Mouse (Mus musculus) forebrain, embryonic 16.5 days (tissue): ENCODE measurements around the gene Rabep2. TPM values are rescaled to one million over a fixed set of nuclear protein-coding genes. Genes with fewer than 3 reads are reported as not detected.

Experiments
- ATAC-seq: fragments of 200-750 bp; cut with Nextera tagmentation; 2 replicates; pipeline ENCODE4 v1.8.0; 2017; ENCODE audit warnings: mild to moderate bottlenecking, moderate library complexity
- H3K27ac ChIP-seq: fragments of 300-500 bp; sonication (generic); 2 replicates; pipeline ENCODE4 v1.5.1; 2014; ENCODE audit warnings: low read length, control low read depth
- H3K27me3 ChIP-seq: fragments of 300-500 bp; sonication (generic); replicated peaks from 2 replicates; pipeline ENCODE4 v1.6.1; 2014; ENCODE audit warnings: low read length; ENCODE audit not compliant: control insufficient read depth, insufficient read depth
- H3K36me3 ChIP-seq: fragments of 300-500 bp; sonication (generic); 2 replicates; pipeline ENCODE4 v1.6.1; 2014; ENCODE audit not compliant: control insufficient read depth, insufficient read depth
- H3K4me1 ChIP-seq: fragments of 300-500 bp; sonication (generic); replicated peaks from 2 replicates; pipeline ENCODE4 v1.6.1; 2014; ENCODE audit warnings: low read length; ENCODE audit not compliant: control insufficient read depth, insufficient read depth
- H3K4me2 ChIP-seq: fragments of 300-500 bp; sonication (generic); 2 replicates; pipeline ENCODE4 v1.6.1; 2014; ENCODE audit warnings: mild to moderate bottlenecking, low read length, control low read depth
- H3K4me3 ChIP-seq: fragments of 300-500 bp; sonication (generic); replicated peaks from 2 replicates; pipeline ENCODE4 v1.5.1; 2014; ENCODE audit warnings: mild to moderate bottlenecking, low read length, control low read depth
- H3K9ac ChIP-seq: fragments of 300-500 bp; sonication (generic); replicated peaks from 2 replicates; pipeline ENCODE4 v1.6.1; 2014; ENCODE audit warnings: low read depth, low read length, control low read depth
- H3K9me3 ChIP-seq: fragments of 300-500 bp; sonication (generic); 2 replicates; pipeline ENCODE4 v1.6.1; 2016; ENCODE audit warnings: low read length; ENCODE audit not compliant: control insufficient read depth
- WGBS: fragments of 180-500 bp; shearing (Covaris S2); extraction: QIAGEN DNeasy Blood & Tissue Kit; methylation state at CpG from one replicate; pipeline ENCODE4 v1.1.7; 2014; 5-methylcytosine and 5-hydroxymethylcytosine counted together
- polyA plus RNA-seq: library from polyadenylated mRNA; unstranded; fragments of >200 nt; fragmentation: Nextera tagmentation; extraction: Ambion mirVana; gene quantifications from 2 replicates; pipeline ENCODE4 v1.2.1, GENCODE M21; 2015

The Rabep2 gene
- polyA plus RNA-seq, 1 experiment from 2014 or later = 26.5 TPM

DNA sequence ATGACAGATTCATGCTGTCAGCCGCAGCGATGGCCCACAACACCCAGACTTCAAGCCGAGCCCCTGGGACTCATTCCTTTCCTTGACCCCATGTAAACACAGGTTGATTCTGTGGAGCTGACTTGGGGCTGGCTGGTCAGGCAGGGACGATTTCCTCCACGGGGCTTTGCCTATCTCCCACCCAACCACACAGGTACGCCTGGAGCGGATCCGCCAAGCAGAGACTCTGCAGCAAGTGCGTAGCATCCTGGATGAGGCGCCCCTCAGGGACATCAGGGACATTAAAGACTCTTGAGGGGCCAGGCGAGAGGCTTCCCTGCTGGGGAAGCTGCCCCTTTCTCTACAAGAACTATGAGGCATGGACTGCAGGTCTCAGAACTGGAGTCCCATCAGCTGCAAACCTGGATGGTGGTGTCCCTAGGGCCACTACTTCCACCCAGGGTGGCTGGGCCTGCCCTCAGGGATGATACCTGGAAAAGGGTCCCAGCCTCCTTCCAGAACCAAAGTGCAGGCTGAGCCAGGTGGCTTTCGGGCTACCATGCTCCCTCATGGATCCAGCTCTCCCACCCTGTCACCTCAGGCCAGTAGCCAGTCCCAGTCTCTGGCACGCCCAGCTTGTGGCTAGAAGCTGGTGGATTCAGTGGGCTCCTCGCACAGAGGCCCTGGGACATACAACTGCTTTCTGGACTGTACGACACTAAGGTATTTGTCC, 16.7 kb downstream of the Rabep2 start:
- Histone ChIP-seq H3K36me3 (peaks cover 12% of the 10 kb centered on the region), H3K9me3 (no peaks in the 10 kb centered on the region), H3K4me1 (no peaks in the 10 kb centered on the region), H3K4me3 (no peak overlapping the region), H3K9ac (no peak overlapping the region), H3K4me2 (no peak overlapping the region), H3K27ac (no peak overlapping the region), H3K27me3 (no peaks in the 10 kb centered on the region)
- ATAC-seq = no peak
- 95% methylated on average over 15 of the region's 15 CpGs for WGBS

DNA sequence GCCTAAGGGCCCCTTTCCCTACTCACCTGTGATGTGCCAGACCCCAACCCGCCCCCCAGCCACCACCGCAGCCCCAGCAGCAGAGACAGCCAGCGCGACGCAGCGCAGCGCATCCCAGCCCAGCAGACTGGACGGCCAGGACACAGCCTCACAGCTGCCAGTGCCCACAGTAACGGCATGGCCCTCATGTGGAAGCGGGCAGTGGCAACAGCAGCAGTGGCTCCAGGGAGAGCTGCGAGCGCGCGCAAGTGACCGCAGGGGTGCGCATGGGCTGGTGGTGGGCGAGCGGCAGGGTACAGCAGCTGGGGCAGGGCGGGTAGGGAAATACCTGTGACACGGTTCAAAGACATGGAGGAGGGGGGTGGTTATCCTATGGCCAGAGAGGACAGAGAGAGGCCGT, 17.7 kb downstream of the Rabep2 start:
- no peak overlapping the region for H3K4me2 ChIP-seq
- H3K27me3 ChIP-seq = no peaks in the 10 kb centered on the region
- no peak overlapping the region for H3K27ac ChIP-seq
- no peak for ATAC-seq
- WGBS = 91% methylated on average over 21 of the region's 21 CpGs
- H3K4me3 ChIP-seq = no peak overlapping the region
- H3K4me1 ChIP-seq = no peaks in the 10 kb centered on the region
- H3K36me3 ChIP-seq = peaks cover 12% of the 10 kb centered on the region
- H3K9me3 ChIP-seq = no peaks in the 10 kb centered on the region
- no peak overlapping the region for H3K9ac ChIP-seq

DNA sequence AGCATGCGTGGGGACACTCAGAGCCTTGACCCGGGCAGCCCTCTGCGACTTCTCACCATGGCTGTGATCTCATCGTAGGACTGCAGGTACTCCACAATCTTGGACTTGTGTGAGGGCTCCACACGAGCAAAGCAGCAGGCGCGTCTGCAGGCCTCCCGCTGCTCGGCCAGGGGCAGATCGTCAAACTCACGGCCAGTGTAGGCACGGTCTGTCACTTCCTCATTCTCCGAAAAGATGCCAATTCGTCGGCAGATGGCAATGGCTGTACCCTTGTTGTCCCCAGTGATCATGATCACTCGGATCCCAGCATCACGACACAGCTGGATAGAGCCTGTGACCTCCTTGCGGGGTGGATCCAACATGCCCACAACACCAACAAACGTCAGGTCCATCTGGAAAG, 19.9 kb downstream of the Rabep2 start:
- Histone ChIP-seq H3K27me3 (no peaks in the 10 kb centered on the region), H3K9ac (no peak overlapping the region), H3K4me2 (no peak overlapping the region), H3K36me3 (peaks cover 9% of the 10 kb centered on the region), H3K4me3 (no peak overlapping the region), H3K4me1 (no peaks in the 10 kb centered on the region), H3K9me3 (no peaks in the 10 kb centered on the region), H3K27ac (no peak overlapping the region)
- 89% methylated on average over 19 of the region's 19 CpGs for WGBS
- ATAC-seq = no peak

DNA sequence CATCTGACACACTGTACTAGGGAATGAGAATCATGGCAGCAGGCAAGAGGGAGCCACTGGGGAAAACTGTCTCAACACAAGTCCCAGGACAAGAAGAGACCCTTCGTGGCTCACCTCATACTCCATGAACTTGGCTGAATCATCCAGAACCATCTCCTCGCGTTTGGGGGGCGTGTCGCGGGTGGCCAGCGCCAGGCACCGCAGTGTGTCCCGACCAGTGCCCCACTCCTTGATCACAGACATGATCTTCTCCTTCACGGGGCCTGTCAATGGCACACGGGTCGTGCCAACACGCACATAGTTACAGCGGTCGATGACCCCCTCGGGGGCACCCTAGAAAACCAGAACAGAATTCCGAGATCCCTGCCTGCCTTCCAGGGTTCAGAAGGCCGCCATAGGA, 21.4 kb downstream of the Rabep2 start:
- 93% methylated on average over 18 of the region's 18 CpGs for WGBS
- no peak for ATAC-seq
- H3K9ac ChIP-seq = no peak overlapping the region
- no peak overlapping the region for H3K27ac ChIP-seq
- H3K4me3 ChIP-seq = no peak overlapping the region
- H3K36me3 ChIP-seq = peaks cover 3% of the 10 kb centered on the region; the same call in 1 of the 2 replicates
- H3K4me2 ChIP-seq = no peak overlapping the region
- no peaks in the 10 kb centered on the region for H3K4me1 ChIP-seq
- no peaks in the 10 kb centered on the region for H3K9me3 ChIP-seq
- no peaks in the 10 kb centered on the region for H3K27me3 ChIP-seq

DNA sequence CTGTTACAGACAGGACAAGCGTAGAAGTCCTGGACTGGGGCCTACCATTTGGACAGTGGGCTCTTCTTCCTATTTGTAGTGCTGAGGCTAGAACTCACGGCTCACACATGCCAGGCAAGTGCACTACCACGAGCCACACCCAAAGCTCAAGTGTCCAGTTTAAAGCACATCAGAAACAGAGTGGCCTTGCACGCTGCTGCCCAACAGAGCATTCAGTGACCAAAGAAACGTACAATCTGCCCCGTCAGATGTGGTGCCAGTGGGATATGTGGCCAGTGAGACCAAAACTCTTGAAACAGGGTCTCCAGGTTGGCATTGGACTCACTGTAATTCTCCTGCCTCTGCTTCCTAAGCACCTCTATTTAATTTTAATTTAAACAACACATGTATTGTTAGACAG, 22.1 kb downstream of the Rabep2 start:
- H3K4me1 ChIP-seq = no peaks in the 10 kb centered on the region
- H3K27me3 ChIP-seq = no peaks in the 10 kb centered on the region
- no peaks in the 10 kb centered on the region for H3K9me3 ChIP-seq
- H3K4me2 ChIP-seq = no peak overlapping the region
- peaks cover 2% of the 10 kb centered on the region; the same call in 1 of the 2 replicates for H3K36me3 ChIP-seq
- 91% methylated on average over 6 of the region's 6 CpGs for WGBS
- no peak overlapping the region for H3K27ac ChIP-seq
- ATAC-seq = no peak
- no peak overlapping the region for H3K9ac ChIP-seq
- H3K4me3 ChIP-seq = no peak overlapping the region

DNA sequence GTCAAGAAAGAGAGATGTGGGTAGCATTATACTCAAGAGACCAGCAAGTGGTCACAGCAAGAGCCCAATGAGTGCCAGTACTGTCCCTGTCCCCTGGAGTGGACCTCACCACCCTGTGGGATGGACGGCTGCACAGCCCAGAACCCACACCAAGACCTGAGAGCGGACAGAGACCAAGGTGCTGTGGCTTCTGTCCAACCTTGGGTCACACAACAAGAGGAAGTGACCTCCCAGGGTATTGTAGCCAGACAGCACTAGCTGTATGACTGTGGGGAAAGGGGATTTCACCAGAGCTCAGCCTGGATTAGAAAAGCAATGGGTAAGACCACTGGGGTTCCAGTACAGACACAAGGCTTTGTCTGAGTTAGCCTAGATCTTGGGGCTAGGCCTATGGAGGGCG, 23.7 kb downstream of the Rabep2 start:
- Histone ChIP-seq H3K9ac (no peak overlapping the region), H3K36me3 (no peaks in the 10 kb centered on the region), H3K4me3 (no peak overlapping the region), H3K4me2 (no peak overlapping the region), H3K27ac (no peak overlapping the region), H3K27me3 (no peaks in the 10 kb centered on the region), H3K9me3 (no peaks in the 10 kb centered on the region), H3K4me1 (no peaks in the 10 kb centered on the region)
- WGBS = 90% methylated on average over 3 of the region's 3 CpGs
- ATAC-seq = no peak

DNA sequence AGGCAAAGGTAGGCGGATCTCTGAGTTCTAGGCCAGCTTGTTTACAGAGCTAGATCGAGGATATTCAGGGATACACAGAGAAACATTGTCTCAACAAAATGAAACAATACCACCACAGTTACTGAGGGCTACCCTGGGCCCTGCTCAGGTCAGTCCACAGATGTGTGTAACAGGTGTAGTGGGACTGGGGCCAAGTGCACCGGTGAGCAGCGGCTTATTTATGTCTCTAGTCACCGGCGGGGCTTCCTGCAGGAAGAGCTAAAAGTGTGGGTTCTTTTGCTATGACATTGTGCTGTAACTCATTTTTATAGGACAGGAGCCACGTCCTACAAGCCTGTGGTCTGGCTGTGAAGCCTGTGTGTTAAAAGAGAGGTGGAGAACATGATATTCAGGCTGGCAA, 25.3 kb downstream of the Rabep2 start:
- Histone ChIP-seq H3K4me2 (no peak overlapping the region), H3K27me3 (no peaks in the 10 kb centered on the region), H3K9ac (no peak overlapping the region), H3K9me3 (no peaks in the 10 kb centered on the region), H3K4me1 (no peaks in the 10 kb centered on the region), H3K4me3 (no peak overlapping the region), H3K36me3 (no peaks in the 10 kb centered on the region), H3K27ac (no peak overlapping the region)
- no peak for ATAC-seq
- 78% methylated on average over 7 of the region's 7 CpGs for WGBS

DNA sequence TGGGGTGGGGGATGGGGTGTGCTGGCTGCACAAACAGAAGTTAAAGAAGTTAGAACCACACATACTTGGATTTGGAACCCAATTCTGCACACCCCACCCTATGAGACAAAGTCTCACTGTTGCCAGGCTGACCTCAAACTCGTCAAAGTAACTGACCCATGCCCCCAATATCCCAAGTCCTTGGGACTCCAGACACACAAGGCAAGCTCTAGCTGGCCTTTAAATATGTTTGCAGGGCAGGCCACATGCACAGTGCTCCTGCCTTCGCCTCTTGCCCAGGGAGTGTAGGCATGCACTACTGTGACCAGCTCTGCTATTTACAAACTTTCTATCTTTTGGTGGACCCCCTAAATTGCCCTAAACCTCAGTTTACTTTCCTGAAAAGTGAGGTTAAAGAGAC, 26.7 kb downstream of the Rabep2 start:
- Histone ChIP-seq H3K27me3 (no peaks in the 10 kb centered on the region), H3K9me3 (no peaks in the 10 kb centered on the region), H3K4me1 (no peaks in the 10 kb centered on the region), H3K36me3 (no peaks in the 10 kb centered on the region), H3K4me3 (no peak overlapping the region), H3K9ac (no peak overlapping the region), H3K27ac (no peak overlapping the region), H3K4me2 (no peak overlapping the region)
- ATAC-seq = no peak
- WGBS = 82% methylated on average over 2 of the region's 2 CpGs

DNA sequence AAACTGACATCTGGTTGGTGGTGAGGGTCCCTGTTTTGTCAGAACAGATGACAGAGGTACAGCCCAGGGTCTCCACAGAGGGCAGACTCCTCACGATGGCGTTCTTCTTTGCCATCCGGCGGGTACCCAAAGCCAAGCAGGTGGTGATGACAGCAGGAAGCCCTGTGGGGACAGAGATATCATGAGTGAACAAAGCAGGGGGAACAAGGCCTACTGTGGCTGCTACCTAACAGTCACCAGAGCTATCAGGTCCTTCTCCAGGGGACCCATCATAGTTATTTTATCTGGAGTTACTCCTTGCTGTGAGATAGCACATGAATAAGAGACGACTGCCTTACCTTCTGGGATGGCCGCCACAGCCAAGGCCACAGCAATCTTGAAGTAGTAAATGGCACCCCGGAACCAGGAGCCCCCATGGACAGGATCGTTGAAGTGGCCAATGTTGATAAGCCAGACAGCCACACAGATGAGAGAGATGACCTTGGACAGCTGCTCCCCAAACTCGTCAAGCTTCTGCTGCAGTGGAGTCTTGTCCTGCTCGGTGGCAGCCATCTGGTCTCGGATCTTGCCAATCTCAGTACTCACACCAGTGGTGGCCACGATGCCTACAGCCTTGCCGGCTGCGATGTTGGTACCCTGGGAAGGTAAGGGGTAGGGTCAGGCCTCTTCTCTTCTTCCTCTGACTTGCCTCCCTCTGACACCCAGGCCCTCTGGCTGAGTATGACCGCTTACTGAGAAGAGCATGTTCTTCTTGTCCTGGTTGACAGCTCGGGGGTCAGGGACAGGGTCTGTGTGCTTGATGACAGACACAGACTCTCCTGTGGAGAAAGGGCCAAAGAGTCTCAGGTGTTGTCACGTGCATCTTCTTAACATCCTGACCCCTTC, 28.1 kb downstream of the Rabep2 start:
- ATAC-seq = no peak
- Histone ChIP-seq H3K27ac (no peak overlapping the region), H3K4me3 (no peak overlapping the region), H3K9ac (no peak overlapping the region), H3K9me3 (no peaks in the 10 kb centered on the region), H3K27me3 (no peaks in the 10 kb centered on the region), H3K4me2 (no peak overlapping the region), H3K36me3 (no peaks in the 10 kb centered on the region), H3K4me1 (no peaks in the 10 kb centered on the region)
- WGBS = 89% methylated on average over 17 of the region's 17 CpGs
